Mouse (Mus musculus) skeletal muscle tissue, adult 2 months (tissue): ENCODE data around the gene Col15a1.
A peak's percentile ranks its signal among the peaks of the same experiment; 100 is the strongest.

Experiments
- DNase-seq: peaks from one replicate; pipeline ENCODE4 v3.0.0-alpha.2; 2012; ENCODE audit warnings: low read depth, low spot score

Gene Col15a1

DNA sequence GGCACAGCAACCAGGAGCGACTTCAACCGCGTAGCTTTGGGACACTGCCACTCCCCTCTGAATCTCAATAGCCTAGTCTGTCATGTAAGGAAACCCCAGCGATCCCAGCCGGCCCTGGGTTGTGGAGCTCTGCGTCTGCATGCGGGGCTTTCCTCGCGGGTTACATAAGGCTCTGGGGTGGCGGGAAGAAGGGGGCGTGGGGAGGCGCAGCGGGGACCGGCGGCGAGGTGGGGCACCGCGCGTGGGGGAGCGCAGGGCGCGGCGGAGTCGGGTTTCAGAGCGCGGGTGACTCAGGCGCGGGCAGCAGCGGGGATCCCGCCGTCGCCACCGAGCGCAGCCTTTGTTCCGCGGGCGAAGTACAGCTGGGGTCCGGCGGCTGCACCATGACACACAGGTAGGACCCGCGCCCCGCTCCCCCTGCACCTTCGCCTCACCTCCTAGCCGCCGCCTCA is at the start of gene Col15a1:
Col15a1 (plus strand) TSS at position 193 of the 452 bp plus-strand sequence.
- DNase-seq: no peak

DNA sequence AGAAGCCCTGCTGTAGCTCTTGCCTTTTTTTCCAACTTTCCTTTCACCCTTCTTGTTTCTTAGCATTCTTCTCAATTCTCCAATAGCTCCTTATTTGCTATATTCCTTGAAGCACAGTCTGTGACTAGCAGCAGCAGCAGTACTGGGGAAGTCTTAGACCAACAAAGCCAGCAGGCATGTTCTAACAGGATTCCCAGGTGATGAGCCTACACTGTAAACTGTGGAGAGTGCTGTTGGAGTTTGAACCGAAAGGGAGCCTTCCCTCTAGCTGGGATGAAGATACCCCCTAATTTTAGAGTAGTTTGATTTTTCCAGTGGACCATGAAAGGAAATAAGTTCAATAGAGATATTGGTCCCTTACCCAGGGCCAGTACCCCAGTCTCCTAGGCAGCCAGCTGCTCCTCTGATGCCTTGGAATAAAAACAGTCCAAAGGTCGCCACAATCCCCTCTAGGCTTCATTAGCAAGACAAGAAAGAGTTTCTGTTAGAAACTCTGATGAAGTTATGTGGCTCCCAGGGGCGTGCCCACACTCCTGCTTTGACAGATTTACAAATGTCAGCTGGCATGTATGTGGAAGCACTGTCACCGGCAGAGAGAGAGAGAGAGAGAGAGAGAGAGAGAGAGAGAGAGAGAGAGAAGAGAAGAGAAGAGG is 46.7 kb upstream of the Col15a1 start:
- DNase-seq: no peak

DNA sequence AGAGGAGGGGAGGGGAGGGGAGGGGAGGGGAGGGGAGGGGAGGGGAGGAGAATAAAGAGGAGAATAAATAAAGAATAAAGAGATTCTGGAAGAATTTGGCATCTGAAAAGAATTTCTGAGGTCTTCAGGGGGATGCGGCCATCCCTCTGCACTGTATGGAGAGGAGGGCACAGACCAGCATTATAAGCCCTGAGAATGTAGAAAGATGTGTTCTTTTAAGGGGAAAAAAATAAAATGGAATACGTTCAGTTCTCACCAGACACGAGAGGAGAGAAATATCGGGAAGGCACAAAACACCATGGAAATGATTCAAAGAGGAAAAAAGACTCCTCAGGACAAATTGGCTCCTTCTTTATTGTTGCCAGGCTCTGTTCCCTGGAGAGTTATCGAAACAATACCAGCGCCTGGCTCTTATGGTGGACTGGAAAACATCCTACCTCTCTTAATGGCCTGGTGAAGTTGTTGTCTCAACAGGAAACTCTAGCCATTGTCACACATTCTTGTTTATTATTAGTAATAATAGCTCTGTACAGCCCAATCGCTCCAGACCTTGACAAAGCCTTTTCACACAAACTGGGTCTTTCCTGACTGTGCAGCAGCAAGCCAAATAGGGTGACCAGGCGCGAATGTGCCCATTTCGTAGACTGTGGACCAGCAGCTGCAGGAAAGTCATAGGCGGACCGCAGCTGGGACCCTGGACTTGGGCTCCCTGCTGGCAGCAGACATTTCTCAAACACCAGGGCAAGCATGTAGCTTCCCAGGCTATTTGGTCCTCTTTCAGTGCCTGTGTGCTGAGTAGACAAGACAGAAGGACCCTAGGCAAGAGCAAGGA is 46.0 kb upstream of the Col15a1 start:
- no peak for DNase-seq

DNA sequence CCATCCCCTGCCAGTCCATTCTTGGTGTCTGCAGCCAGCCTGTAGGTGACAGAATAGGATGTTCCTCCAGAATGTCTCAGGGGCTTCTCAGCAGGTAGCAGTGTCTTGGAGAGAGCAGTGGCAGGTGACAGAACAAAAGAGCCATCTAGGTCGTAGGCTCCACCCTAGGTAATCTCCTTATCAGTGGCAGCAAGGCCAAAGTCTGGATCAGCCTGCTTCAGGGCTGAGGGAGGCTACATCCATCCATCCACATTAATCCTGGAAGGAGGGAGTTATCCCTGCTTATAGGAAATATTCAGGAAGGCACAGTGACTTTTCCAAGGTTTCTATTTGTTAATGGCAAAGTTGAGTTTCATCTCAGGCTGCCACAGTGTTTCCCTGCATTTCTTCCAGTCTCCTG is 35.6 kb upstream of the Col15a1 start:
- no peak for DNase-seq

DNA sequence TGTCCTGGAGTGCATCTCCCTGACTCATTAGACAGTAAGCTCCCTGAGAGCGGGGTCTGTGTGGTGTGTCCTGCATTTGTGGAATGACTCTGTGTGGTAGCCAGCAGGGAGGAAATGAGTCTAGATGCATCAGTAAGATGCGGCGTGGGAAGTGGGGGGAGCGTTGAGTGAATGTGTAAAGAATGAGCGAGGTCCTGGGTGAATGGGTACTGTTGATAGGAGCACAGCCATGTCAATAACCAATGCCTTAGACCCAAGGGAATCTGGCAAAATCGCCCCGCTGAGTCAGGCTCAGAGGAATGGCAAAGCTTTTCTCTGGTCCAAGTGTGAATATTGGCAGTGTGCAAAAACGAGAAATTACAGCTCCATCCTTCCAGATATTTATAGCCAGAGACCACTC is 30.9 kb upstream of the Col15a1 start:
- no peak for DNase-seq

DNA sequence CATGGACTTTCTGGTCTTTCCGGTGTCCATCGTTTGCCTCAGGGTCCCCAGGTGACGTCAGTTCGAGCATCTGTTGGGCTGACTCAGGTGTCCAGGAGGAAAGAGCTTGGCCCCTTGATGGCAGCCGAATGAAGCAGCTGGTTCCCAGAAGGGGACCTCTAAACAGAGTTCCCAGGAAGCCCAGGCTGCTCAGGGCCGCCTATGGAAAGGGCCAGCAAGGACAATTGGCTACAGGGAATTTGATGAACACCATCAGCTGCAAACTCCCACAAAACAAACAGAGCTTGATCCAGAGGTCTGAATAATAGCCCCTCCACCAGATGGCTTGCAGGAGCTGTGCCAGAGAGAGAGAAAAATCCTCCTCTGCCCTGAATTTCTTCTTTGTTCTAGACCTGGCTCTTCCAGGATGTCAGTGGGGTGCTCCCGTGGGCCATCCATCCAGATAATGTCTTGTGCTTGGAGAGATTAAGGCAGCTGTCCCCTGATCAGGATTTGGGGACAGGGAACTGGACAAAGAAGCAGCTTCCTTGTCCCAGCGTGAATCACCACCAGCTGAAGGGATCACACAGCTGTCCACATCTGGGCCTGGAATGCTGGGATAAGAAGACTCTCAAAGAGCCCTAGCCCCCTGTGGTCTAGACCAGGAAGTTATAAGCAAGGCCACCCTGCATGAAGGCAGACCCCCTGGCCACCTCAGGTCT is 29.6 kb upstream of the Col15a1 start:
- DNase-seq: peak; percentile 69

DNA sequence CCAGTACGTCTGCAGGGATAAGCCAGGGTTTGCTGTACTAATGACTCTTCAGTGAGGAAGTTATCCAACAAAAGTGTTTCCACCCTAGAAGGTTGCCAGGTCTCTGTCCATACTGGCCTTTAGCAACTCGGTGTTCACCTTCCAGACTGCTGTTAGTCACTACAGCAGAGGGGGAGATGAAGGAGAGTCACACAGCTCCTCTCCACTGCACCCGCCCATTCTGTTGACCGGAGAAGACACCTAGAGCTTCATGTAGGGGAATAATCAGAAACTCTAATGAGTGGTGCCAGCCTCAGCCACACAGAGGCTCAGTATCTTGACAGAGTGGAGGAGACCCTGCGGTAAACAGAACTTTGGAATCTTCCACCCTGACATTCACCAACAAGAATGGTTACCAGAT is 28.4 kb upstream of the Col15a1 start:
- no peak for DNase-seq

DNA sequence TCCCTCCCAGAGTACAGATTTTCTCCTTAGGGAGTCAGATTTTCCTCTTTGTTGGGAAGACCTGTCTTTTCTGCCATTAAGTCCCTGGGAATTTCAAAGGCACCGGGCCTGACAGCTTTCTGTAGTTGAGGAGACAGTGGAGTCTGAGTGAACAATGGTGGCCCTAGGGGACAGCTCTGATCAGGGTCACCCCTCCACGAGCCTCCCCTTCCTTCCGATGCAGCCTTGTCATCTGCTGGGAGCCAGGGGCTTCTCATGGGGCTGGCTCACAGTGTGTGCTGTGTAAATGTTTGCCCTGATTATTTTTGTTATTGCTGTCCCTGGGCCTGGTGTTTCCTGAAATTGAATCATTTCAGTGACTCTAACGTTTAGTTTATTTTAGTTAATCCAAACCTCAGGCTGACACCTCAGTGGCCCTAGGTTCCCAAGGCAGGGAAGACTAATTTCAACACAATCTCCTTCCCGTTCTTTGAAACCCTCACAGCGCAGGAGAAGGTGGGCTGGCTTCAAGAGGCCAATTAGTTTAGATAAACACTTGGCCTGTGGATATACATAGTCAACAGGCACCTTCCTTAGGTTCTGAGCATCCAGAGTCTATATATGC is 23.8 kb upstream of the Col15a1 start:
- DNase-seq: no peak

DNA sequence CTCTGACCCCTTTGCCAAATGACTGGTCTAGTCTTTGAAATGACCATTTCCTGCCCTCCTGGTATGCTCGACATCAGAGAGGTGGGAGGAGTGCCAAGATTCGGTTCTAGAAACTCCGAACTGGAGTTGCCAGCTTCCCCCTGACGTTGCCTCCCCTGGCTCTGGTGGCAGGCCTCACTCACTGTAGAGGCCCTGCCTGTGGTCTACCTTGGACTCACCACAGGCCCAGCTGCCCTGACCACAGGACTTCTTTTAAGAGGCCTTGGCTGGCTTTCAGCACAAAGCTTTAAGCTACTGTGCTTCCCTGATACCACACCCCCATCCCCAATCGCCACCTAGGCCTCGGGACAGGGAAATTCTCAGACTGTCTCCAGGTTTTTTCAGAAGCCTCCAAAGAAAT is 21.4 kb upstream of the Col15a1 start:
- no peak for DNase-seq

DNA sequence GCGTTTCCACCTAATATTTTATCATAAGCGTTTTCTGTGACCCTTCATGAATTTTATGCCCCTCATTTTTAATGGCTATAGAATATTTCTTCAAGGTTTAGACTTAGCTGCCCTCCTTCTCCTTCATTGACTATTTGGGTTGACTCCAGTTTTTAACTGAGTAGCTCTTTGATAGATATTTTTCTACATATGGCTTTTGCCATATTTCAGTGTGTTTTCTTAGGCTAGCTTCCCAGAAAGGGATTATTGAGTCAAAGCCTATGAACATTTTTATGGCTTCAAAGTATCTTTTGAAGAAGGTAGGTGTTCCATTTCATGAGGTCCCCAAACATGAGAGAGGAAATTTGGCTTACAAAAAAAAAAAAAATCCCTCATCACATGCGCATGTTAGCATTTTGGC is 11.8 kb upstream of the Col15a1 start:
- DNase-seq: no peak

DNA sequence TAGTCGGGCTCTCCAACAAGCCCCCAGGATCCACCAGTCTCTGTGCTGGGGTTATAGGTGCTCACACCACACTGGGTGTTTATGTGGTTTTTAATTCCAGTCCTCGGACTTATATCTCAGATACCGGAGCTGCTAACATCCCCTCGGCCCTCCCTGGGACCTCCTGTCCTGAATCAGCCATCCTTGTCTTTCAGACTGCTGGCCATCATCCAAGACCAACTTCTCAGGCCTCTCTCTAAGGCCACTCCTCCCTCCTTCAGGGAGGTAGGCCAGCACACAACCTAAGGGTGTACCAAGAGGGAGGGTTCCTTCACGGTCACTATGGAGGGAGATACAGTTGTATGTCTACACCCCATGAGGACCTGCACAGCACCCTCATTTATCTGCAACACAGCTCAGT is 4.3 kb upstream of the Col15a1 start:
- DNase-seq: no peak

DNA sequence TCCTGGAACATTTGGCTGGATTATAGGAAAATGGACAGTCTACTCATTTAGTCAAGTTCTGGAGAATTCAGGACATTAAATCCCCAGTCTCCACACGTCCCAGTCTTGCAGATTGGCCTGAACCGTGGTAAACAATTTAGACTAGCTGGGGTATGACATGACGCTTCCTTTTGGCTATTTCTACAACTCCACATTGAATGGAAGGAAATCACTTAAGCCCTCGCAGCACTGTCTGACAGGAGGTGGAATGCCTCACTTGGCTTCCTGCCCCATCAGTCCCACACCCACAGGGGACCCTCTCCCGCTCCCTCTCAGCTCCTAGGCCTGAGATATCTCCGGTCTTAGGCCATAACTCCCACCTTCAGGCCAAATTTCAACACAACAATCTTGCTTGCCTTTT is 2.1 kb upstream of the Col15a1 start:
- no peak for DNase-seq

DNA sequence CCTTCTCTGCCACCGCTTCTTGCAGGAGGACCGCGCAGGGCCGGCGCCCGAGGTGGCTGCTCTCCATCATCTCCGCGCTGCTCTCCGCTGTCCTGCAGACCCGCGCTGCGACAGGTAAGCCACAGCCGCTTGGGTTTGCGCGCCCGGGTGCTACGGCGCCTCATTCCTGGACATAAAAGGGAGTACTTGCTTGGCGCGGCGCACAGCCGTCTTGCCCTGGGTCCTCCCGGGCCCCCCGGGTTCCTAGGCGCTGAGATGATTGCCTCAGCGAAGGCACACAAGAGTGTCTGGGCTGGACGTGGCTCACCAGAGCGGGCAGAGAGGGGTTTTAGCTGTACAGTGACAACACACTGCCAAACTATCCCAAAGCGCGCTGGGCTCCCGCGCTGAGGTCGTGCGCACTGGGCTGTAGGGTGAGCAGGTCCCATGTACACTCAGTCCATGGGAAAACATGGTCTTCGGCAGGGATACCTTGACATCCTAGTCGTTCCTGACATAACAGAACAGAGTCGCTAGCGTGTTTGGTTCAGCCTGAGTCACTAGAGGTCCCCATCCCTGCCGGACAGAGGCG is 545 bp downstream of the Col15a1 start:
- DNase-seq: no peak

DNA sequence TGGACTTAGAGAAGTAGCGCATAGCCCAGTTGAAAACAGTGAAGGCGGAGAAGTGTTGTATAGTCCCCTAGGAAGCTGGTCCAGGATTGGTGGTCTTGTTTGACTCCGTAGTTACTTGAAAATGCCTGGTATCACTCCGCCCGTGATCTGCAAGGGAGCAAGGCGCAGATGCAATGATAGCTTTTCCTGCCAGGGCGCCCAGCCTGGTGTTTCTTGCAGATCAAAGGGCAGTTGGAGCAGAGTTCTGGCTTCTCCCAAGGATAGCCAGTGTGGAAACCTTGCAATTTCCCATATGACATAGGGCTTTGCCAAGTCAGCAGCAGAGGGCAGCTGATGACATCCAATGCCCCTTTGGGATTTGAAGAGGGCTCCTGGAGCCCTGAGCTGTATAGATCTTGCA is 1.5 kb downstream of the Col15a1 start:
- DNase-seq: no peak

DNA sequence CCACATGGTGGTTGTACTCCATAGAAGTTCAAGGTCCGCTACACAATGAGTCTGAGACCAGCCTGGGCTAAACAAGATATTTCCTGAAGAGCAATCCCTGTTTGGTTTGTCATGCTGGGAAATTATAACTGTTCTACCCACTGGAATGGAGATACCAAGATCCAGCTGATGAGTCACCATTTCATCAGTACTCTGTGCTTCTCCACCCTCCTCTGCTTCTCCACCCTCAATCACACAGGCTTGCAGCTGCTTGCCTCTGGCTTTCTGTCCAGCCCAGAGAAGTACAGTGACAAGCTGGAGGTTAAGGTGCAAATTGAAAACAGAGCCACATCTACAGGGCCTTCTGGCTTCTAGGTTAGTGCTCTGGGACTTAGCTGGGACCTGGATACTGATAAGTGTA is 10.9 kb downstream of the Col15a1 start:
- DNase-seq: no peak

DNA sequence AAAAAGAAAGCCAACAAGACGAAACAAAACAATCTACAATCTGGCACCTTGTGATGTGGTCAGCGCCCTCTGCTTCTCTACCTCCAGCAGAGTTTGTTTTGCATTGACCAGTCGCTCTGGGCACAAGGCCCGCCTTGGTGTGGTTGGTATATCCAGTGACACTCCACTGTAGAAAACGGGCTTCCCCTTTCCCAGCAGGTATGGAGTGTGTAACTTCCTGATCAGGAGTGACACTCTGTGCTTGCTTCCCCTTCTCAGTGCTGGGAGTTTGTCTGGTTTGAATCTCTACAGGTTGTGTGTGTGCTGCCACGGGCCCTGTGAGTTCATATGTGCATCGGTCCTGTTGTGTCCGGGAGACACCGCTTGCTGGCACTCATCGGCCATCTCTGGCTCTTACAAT is 11.4 kb downstream of the Col15a1 start:
- no peak for DNase-seq

DNA sequence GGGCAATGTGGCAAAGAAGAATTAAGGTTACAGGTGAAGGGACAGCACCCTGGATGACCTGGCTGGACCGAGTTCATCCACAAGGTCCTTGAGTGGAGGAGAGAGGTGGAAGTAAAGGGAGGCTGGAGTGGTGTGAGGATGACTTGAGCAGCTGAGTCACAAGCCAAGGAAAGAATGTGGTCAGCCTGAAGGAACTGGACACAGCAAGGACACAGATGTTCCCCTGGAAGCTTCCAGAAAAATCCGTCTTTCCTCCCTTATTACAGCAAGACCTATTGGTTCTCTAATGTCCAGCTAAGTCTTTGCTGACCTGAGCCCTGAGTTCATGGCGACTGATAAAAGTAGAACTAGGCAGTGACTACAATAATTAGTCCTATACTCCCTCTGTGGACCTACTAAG is 12.6 kb downstream of the Col15a1 start:
- DNase-seq: peak; percentile 56

DNA sequence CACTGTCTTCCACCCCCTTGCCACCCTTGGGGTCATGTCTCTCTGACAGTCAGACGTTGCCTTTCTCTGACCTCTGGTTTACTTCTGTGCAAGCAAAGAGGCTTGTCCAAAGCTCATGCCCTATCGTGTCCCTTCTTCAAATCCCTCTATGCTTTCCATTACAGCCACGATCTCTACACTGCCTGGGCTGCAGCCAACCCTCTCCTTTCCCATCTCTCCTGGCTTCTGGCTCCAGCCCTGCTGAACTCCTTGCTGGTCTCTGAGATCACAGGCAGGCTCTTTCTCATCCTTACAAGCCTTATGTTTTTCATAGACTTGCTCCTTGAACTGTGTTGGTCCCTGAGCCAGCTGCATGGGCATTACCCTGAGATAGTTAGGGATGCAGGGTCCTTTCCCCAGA is 14.2 kb downstream of the Col15a1 start:
- no peak for DNase-seq

DNA sequence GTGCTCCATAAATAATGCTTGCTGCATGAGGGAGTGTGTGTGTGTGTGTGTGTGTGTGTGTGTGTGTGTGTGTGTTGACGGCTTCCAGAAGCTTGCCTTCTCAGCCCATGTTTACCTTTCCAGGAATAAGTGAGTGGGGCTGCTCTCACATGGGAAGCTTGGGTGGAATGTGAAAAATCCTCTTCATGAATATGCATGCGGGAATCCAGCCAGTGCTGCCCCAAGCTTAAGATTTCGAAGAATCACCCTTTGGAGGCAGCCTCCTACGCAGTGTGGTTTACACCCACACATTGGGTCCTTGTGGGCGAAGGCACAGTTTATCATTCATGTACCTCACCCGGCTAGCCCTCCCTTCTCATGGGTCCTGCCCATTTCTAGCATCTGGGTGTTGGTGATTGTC is 18.0 kb downstream of the Col15a1 start:
- DNase-seq: no peak

DNA sequence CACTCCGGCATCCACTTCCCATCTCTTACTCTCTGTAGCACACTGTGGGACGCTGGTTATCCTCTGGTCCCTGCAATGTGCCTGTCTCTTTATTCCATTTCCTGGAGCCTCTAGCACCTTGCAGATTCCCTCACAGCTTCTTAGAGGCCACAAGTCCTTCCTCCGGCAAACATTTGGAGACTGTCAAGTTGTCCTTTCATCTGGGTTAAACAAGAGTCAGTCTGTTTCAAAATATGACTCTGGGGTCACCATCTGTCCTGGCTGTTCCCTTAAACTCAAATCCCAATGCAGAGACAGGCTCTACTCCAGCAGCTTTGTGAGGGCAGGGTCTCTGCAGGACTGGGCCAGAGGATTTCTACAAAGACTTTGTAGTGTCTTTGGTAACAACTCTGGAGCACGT is 19.1 kb downstream of the Col15a1 start:
- no peak for DNase-seq

DNA sequence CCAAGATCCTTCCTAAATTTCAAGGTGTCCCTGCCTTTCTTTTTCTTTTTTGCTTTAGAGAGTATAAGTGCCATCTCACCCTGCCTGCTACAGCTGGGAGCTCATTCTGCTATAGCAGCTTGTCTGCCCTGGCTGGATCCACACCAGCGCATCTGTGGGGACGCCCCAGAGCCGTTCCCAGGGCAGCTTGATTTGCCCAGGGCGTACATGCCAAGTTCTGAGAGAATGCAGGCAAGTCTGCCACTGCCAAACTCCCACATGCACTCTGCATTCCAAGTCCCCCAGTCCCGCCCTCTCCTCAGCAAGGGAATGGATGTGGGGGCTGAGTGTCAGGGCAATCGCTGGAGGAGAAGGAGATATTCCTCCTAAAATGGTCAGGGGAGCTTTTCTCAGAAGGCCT is 19.8 kb downstream of the Col15a1 start:
- no peak for DNase-seq

DNA sequence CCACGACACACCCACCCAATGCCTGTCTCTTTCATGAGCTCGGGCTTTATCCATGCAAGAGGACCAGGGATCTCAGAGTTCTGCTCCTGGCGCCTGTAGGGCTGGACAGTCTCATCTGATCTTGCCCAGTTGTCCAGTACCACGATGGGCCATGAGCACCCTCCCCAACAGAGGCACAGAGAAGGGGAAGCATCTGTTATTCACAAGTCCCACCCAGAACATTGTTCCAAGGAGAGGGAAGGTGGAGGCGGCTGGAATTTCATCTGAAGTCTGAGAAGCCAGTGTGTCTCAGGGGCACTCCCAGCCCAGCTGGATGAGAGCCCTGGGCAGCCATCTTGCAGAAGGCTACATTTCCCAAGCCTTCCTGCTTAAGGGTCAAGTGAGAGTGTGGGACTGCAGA is 21.0 kb downstream of the Col15a1 start:
- DNase-seq: no peak
